20 mouse cellular contexts compared by ENCODE assay signal in the genomic region with DNA sequence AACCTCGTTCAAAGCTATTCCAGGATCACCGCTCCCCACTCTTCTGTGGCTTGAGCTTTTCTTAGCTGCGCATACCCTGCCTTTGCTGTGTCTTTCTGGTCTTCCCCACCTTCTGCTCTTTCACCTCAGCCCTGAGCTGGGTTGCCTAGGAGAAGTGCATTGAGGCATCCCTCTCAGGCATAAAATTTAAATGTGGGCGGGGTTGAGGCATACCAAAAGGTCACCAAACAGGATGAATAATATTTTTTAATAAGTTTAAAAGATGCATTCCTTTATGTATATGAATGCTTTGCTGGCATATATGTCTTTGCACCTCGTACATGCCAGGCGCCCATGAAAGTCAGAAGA.
DNase-seq lines count a peak whose midpoint lies in the region; ATAC-seq and TF ChIP-seq lines count a peak whose summit lies in the region.
"Had no signal": no experiment of that assay in that cellular context is flagged by ENCODE, and none has a peak within 500 bp of the region (broad histone marks: within the 10 kb centered on the region; RNA-seq: fewer than 3 reads in every experiment).

No protein-coding gene starts in this region.

- peaks cover 64% of the 10 kb centered on the region for H3K4me1 ChIP-seq in forebrain, embryonic 10.5 days
- H3K4me1 ChIP-seq in forebrain, embryonic 12.5 days, result peaks cover 53% of the 10 kb centered on the region
- peaks cover 64% of the 10 kb centered on the region for H3K4me1 ChIP-seq in hindbrain, embryonic 10.5 days (replicated peaks)
- peaks cover 10% of the 10 kb centered on the region for H3K4me1 ChIP-seq in hindbrain, embryonic 16.5 days (ENCODE audit: control insufficient read depth, insufficient read depth, low read depth, low read length)
- H3K4me1 ChIP-seq in lung, embryonic 15.5 days, result peaks cover 61% of the 10 kb centered on the region
- H3K4me1 ChIP-seq in lung, postnatal 0 days (ENCODE audit: insufficient read depth, low read depth, low read length), result peaks cover 6% of the 10 kb centered on the region; the same call in 1 of the 2 replicates
- peaks cover 21% of the 10 kb centered on the region; the same call in 1 of the 2 replicates for H3K4me1 ChIP-seq in stomach, postnatal 0 days (replicated peaks; ENCODE audit: control insufficient read depth, insufficient read depth)

- no peaks in the 10 kb centered on the region; the same call in 1 of the 2 replicates for H3K27me3 ChIP-seq in forebrain, embryonic 10.5 days (ENCODE audit: poor library complexity, severe bottlenecking)
- no peaks in the 10 kb centered on the region for H3K27me3 ChIP-seq in forebrain, embryonic 12.5 days
- no peaks in the 10 kb centered on the region for H3K27me3 ChIP-seq in hindbrain, embryonic 10.5 days (ENCODE audit: insufficient read depth, poor library complexity, severe bottlenecking)
- H3K27me3 ChIP-seq in hindbrain, embryonic 16.5 days (replicated peaks; ENCODE audit: control insufficient read depth, insufficient read depth, low read length), result no peaks in the 10 kb centered on the region
- H3K27me3 ChIP-seq in lung, embryonic 15.5 days, result no peaks in the 10 kb centered on the region
- no peaks in the 10 kb centered on the region for H3K27me3 ChIP-seq in lung, postnatal 0 days (replicated peaks; ENCODE audit: insufficient read depth, low read length)
- no peaks in the 10 kb centered on the region for H3K27me3 ChIP-seq in stomach, postnatal 0 days (ENCODE audit: control insufficient read depth, insufficient read depth, low read length)
- H3K27me3 ChIP-seq: hindbrain, embryonic 15.5 days; limb, embryonic 15.5 days; neural tube, embryonic 12.5 days had no signal

- H3K4me2 ChIP-seq in forebrain, embryonic 12.5 days, result no peak overlapping the region
- no peak overlapping the region for H3K4me2 ChIP-seq in hindbrain, embryonic 16.5 days (ENCODE audit: low read length)
- H3K4me2 ChIP-seq in lung, embryonic 15.5 days, result no peak overlapping the region
- H3K4me2 ChIP-seq in lung, postnatal 0 days (replicated peaks; ENCODE audit: low read depth, low read length), result no peak overlapping the region
- no peak overlapping the region for H3K4me2 ChIP-seq in stomach, postnatal 0 days (replicated peaks; ENCODE audit: low read depth)
- H3K4me2 ChIP-seq: embryonic facial prominence, embryonic 12.5 days; hindbrain, embryonic 15.5 days; limb, embryonic 15.5 days; midbrain, embryonic 11.5 days; neural tube, embryonic 12.5 days had no signal

- no peaks in the 10 kb centered on the region for H3K9me3 ChIP-seq in forebrain, embryonic 10.5 days
- no peaks in the 10 kb centered on the region for H3K9me3 ChIP-seq in forebrain, embryonic 12.5 days
- no peaks in the 10 kb centered on the region for H3K9me3 ChIP-seq in hindbrain, embryonic 10.5 days
- H3K9me3 ChIP-seq in hindbrain, embryonic 16.5 days (ENCODE audit: control insufficient read depth, low read length), result no peaks in the 10 kb centered on the region
- no peaks in the 10 kb centered on the region for H3K9me3 ChIP-seq in lung, embryonic 15.5 days
- no peaks in the 10 kb centered on the region for H3K9me3 ChIP-seq in lung, postnatal 0 days (ENCODE audit: low read length)
- no peaks in the 10 kb centered on the region for H3K9me3 ChIP-seq in stomach, postnatal 0 days (ENCODE audit: control insufficient read depth, low read length)
- H3K9me3 ChIP-seq: embryonic facial prominence, embryonic 12.5 days; hindbrain, embryonic 15.5 days; limb, embryonic 15.5 days; neural tube, embryonic 12.5 days had no signal

- H3K9ac ChIP-seq in forebrain, embryonic 12.5 days, result no peak overlapping the region
- H3K9ac ChIP-seq in hindbrain, embryonic 16.5 days (ENCODE audit: low read depth, low read length), result no peak overlapping the region
- H3K9ac ChIP-seq in lung, embryonic 15.5 days, result no peak overlapping the region
- H3K9ac ChIP-seq in lung, postnatal 0 days (replicated peaks; ENCODE audit: low read depth), result no peak overlapping the region
- no peak overlapping the region for H3K9ac ChIP-seq in stomach, postnatal 0 days (ENCODE audit: low read length)
- H3K9ac ChIP-seq: embryonic facial prominence, embryonic 12.5 days; hindbrain, embryonic 15.5 days; limb, embryonic 15.5 days; neural tube, embryonic 12.5 days had no signal

- TF ChIP-seq EP300 in lung, postnatal 0 days (IDR thresholded peaks at IDR 0.05), result no peak
- TF ChIP-seq EP300 in stomach, postnatal 0 days (optimal IDR thresholded peaks at IDR 0.05), result no peak

- WGBS in forebrain, embryonic 10.5 days, result 77% methylated on average over 6 of the region's 6 CpGs
- WGBS in forebrain, embryonic 12.5 days, result 72% methylated on average over 6 of the region's 6 CpGs
- 58% methylated on average over 6 of the region's 6 CpGs for WGBS in hindbrain, embryonic 10.5 days
- 45% methylated on average over 6 of the region's 6 CpGs for WGBS in hindbrain, embryonic 16.5 days
- WGBS in lung, embryonic 15.5 days, result 77% methylated on average over 6 of the region's 6 CpGs
- 68% methylated on average over 6 of the region's 6 CpGs for WGBS in lung, postnatal 0 days
- WGBS in stomach, postnatal 0 days, result 75% methylated on average over 6 of the region's 6 CpGs

- no peak overlapping the region for H3K4me3 ChIP-seq in forebrain, embryonic 10.5 days
- H3K4me3 ChIP-seq in forebrain, embryonic 12.5 days (replicated peaks), result no peak overlapping the region
- H3K4me3 ChIP-seq in hindbrain, embryonic 10.5 days, result no peak overlapping the region
- no peak overlapping the region for H3K4me3 ChIP-seq in hindbrain, embryonic 16.5 days (ENCODE audit: low read length)
- H3K4me3 ChIP-seq in lung, embryonic 15.5 days, result no peak overlapping the region
- no peak overlapping the region for H3K4me3 ChIP-seq in lung, postnatal 0 days (ENCODE audit: low read depth, low read length)
- no peak overlapping the region for H3K4me3 ChIP-seq in stomach, postnatal 0 days (ENCODE audit: low read depth, low read length)
- H3K4me3 ChIP-seq: embryonic facial prominence, embryonic 12.5 days; hindbrain, embryonic 15.5 days; limb, embryonic 15.5 days; neural tube, embryonic 12.5 days had no signal

- DNase-seq in forebrain, embryonic 10.5 days (ENCODE audit: extremely low spot score, low spot score), result no peak
- DNase-seq in hindbrain, embryonic 10.5 days (ENCODE audit: low spot score), result no peak
- no peak for DNase-seq in lung, postnatal 0 days (ENCODE audit: low spot score)
- no peak for DNase-seq in stomach, postnatal 0 days (ENCODE audit: low spot score)
- DNase-seq in cerebellum, adult 8-10 months, result no peak
- DNase-seq: adrenal gland, postnatal 14 days; cerebellum, adult 18-20 months; gastrocnemius, postnatal 25 days; lung, postnatal 4 days; right cerebral cortex, postnatal 14 days; thymus, postnatal 36 days had no signal

- H3K36me3 ChIP-seq in forebrain, embryonic 10.5 days (replicated peaks), result peaks cover 14% of the 10 kb centered on the region
- 0 out of 2 replicates have a peak, but pooled peaks cover 6% of the 10 kb centered on the region for H3K36me3 ChIP-seq in forebrain, embryonic 12.5 days (replicated peaks)
- H3K36me3 ChIP-seq in hindbrain, embryonic 10.5 days, result no peaks in the 10 kb centered on the region
- H3K36me3 ChIP-seq in hindbrain, embryonic 16.5 days (ENCODE audit: control insufficient read depth, insufficient read depth, low read length), result no peaks in the 10 kb centered on the region
- H3K36me3 ChIP-seq in lung, embryonic 15.5 days, result no peaks in the 10 kb centered on the region
- no peaks in the 10 kb centered on the region for H3K36me3 ChIP-seq in lung, postnatal 0 days (ENCODE audit: insufficient read depth, low read length)
- no peaks in the 10 kb centered on the region for H3K36me3 ChIP-seq in stomach, postnatal 0 days (ENCODE audit: control insufficient read depth, insufficient read depth, low read length)
- H3K36me3 ChIP-seq: embryonic facial prominence, embryonic 12.5 days; hindbrain, embryonic 15.5 days; limb, embryonic 15.5 days; neural tube, embryonic 12.5 days had no signal

- no peak for TF ChIP-seq CTCF in lung, postnatal 0 days (IDR thresholded peaks at IDR 0.05)
- TF ChIP-seq CTCF in stomach, postnatal 0 days (IDR thresholded peaks at IDR 0.05; ENCODE audit: low read depth), result no peak

- ATAC-seq in forebrain, embryonic 12.5 days (ENCODE audit: low FRiP score), result no peak
- no peak for ATAC-seq in hindbrain, embryonic 16.5 days
- ATAC-seq in lung, embryonic 15.5 days (ENCODE audit: borderline replicate concordance, extremely low read depth, low FRiP score, low TSS enrichment), result no peak
- no peak for ATAC-seq in lung, postnatal 0 days
- ATAC-seq in stomach, postnatal 0 days (ENCODE audit: low FRiP score, low TSS enrichment), result no peak
- ATAC-seq: activated CD4-positive, CD25-positive, alpha-beta regulatory T cell, adult 4 months had no signal

- H3K27ac ChIP-seq in forebrain, embryonic 10.5 days, result peak overlapping the region; percentile 40; the same call in 1 of the 2 replicates
- no peak overlapping the region for H3K27ac ChIP-seq in forebrain, embryonic 12.5 days
- H3K27ac ChIP-seq in hindbrain, embryonic 10.5 days, result peak overlapping the region; percentile 19; the same call in 1 of the 2 replicates
- H3K27ac ChIP-seq in hindbrain, embryonic 16.5 days (ENCODE audit: low read depth, low read length), result no peak overlapping the region
- peak overlapping the region; percentile 65 for H3K27ac ChIP-seq in lung, embryonic 15.5 days
- no peak overlapping the region for H3K27ac ChIP-seq in lung, postnatal 0 days (ENCODE audit: low read length)
- H3K27ac ChIP-seq in stomach, postnatal 0 days (replicated peaks), result peak overlapping the region; percentile 63
- H3K27ac ChIP-seq: hindbrain, embryonic 15.5 days; limb, embryonic 15.5 days; neural tube, embryonic 12.5 days had no signal

Comparison
In these comparisons a context has a peak if more than half of its experiments do, and no peak if none do; other contexts are left out.
1. H3K27ac ChIP-seq: peak in forebrain, embryonic 10.5 days (single experiment), hindbrain, embryonic 10.5 days (single experiment), lung, embryonic 15.5 days (single experiment) and stomach, postnatal 0 days (single experiment); none in forebrain, embryonic 12.5 days (single experiment), hindbrain, embryonic 16.5 days (single experiment) and lung, postnatal 0 days (single experiment).